Mouse (Mus musculus): ENCODE measurements at regions not wholly inside any gene's neighbourhood (a gene's known extent, or its start where the extent isn't known, plus 50 kb on each side); places are given as distances from the start of the nearest gene placed in this dataset.

- no peak overlapping the region for H3K4me3 ChIP-seq (ENCODE audit: low read depth, low read length)
- no peak overlapping the region for H3K4me2 ChIP-seq (ENCODE audit: low read depth, low read length)
- 85% methylated on average over 4 of the region's 4 CpGs for WGBS
- H3K4me1 ChIP-seq (ENCODE audit: control insufficient read depth, insufficient read depth, low read length), result peaks cover 20% of the 10 kb centered on the region
- no peaks in the 10 kb centered on the region for H3K27me3 ChIP-seq (ENCODE audit: control insufficient read depth, insufficient read depth, low read length)
- no peaks in the 10 kb centered on the region for H3K36me3 ChIP-seq (ENCODE audit: control insufficient read depth, insufficient read depth, low read length)
- no peaks in the 10 kb centered on the region for H3K9me3 ChIP-seq (ENCODE audit: control insufficient read depth, low read length)
- H3K9ac ChIP-seq (replicated peaks; ENCODE audit: low read depth, low read length), result no peak overlapping the region
- no peak for ATAC-seq (ENCODE audit: low read depth)
- no peak overlapping the region for H3K27ac ChIP-seq (ENCODE audit: low read depth, low read length)
Observed at GRCm38 (mm10) chr4:54648254-54648653, 296.6 kb upstream of the Zfp462 start.

DNA sequence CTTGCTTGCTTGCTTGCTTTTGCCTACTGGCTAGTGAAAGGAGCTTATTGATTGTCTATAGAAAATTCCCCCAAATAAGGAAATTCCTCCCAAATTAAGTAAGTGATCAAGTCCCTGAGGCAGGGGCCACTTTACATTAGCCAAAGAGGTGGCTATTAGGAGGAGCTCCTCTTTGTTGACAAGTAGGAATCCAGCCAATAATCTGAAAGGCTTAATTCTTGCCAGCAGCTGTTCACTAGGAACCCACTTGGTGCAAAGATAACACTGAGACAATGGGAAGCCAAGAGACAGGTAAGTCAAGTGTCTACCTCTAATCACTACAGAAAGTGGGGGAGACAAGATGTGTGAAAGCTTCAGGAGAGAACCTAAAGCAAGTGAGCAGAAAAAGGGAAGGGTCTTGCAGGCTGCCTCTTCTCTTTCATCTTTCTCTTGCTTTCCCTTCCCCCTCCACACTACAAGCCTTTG lies 293.2 kb upstream of the Zfp462 start:
- H3K4me1 ChIP-seq (ENCODE audit: control insufficient read depth, insufficient read depth, low read length), result peaks cover 19% of the 10 kb centered on the region
- no peak for ATAC-seq (ENCODE audit: low read depth)
- H3K36me3 ChIP-seq (ENCODE audit: control insufficient read depth, insufficient read depth, low read length), result no peaks in the 10 kb centered on the region
- H3K4me2 ChIP-seq (ENCODE audit: low read depth, low read length), result no peak overlapping the region
- H3K9me3 ChIP-seq (ENCODE audit: control insufficient read depth, low read length), result no peaks in the 10 kb centered on the region
- H3K27ac ChIP-seq (ENCODE audit: low read depth, low read length), result peak overlapping the region; percentile 85
- no peaks in the 10 kb centered on the region for H3K27me3 ChIP-seq (ENCODE audit: control insufficient read depth, insufficient read depth, low read length)
- no peak overlapping the region for H3K4me3 ChIP-seq (ENCODE audit: low read depth, low read length)
- no peak overlapping the region for H3K9ac ChIP-seq (replicated peaks; ENCODE audit: low read depth, low read length)

DNA sequence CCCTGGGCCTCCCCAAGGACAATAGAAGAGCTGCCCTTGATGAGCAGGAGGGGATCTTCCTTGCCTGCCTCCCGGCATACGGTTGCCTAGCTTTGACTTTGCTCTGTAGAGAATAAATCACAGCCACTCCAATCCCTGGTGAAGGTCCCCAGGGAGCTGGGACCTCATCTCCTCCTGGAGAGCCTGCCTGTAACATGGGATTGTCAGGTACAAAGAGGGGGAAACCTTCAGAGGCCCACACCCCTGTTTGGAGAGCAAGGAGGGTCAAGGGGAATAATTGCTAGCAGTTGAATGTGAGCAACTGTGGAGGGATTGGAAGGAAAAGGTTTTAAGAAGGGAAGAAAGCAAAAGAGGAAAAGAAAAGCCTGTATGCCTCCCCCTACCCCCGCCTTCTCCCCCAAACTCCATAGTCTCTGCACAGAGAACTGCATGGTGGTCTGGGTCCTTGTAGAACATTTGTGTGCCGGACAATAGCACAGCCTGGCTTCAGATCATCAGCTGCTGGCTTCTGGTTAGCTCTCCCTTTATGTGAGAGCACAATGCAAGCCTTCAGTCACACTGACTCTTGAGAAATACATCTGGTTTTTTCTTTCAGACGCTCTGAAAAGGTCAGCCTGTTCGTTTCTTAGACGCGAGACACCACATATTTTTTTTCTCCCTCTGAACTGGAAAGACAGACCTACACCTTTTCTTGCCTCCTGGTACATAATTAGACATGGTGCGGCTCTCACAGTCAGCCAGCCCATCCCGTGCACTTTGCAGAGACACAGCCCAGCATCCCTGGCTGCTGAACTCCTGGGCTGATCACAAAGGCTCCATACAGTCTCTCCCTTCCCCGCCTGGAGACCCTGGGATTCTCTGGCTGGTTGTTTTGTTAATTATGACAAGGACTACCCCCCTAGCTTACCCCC lies 292.5 kb upstream of the Zfp462 start:
- H3K4me2 ChIP-seq (ENCODE audit: low read depth, low read length), result peak overlapping the region; percentile 21; the same call in 1 of the 2 replicates
- no peaks in the 10 kb centered on the region for H3K9me3 ChIP-seq (ENCODE audit: control insufficient read depth, low read length)
- no peak overlapping the region; the same call in 1 of the 2 replicates for H3K9ac ChIP-seq (replicated peaks; ENCODE audit: low read depth, low read length)

GRCm38 (mm10) chr4:54653097-54653776 lies 291.6 kb upstream of the Zfp462 start:
- Histone ChIP-seq H3K4me2 (ENCODE audit: low read depth, low read length) (peak overlapping the region; percentile 21; the same call in 1 of the 2 replicates), H3K9me3 (ENCODE audit: control insufficient read depth, low read length) (no peaks in the 10 kb centered on the region), H3K36me3 (ENCODE audit: control insufficient read depth, insufficient read depth, low read length) (no peaks in the 10 kb centered on the region), H3K4me1 (ENCODE audit: control insufficient read depth, insufficient read depth, low read length) (peaks cover 17% of the 10 kb centered on the region), H3K4me3 (ENCODE audit: low read depth, low read length) (no peak overlapping the region), H3K27ac (ENCODE audit: low read depth, low read length) (peak overlapping the region; percentile 85), H3K27me3 (ENCODE audit: control insufficient read depth, insufficient read depth, low read length) (no peaks in the 10 kb centered on the region), H3K9ac (replicated peaks; ENCODE audit: low read depth, low read length) (no peak overlapping the region)
- peak; percentile 82 for ATAC-seq (ENCODE audit: low read depth)
- 21% methylated on average over 10 of the region's 10 CpGs for WGBS

More for the DNA sequence above, 292.5 kb upstream of the Zfp462 start:
- H3K4me1 ChIP-seq (ENCODE audit: control insufficient read depth, insufficient read depth, low read length), result peaks cover 17% of the 10 kb centered on the region
- H3K4me3 ChIP-seq (ENCODE audit: low read depth, low read length), result no peak overlapping the region
- ATAC-seq (ENCODE audit: low read depth), result peak; percentile 92
- H3K27ac ChIP-seq (ENCODE audit: low read depth, low read length), result peak overlapping the region; percentile 85
- no peaks in the 10 kb centered on the region for H3K27me3 ChIP-seq (ENCODE audit: control insufficient read depth, insufficient read depth, low read length)
- H3K36me3 ChIP-seq (ENCODE audit: control insufficient read depth, insufficient read depth, low read length), result no peaks in the 10 kb centered on the region
- WGBS, result 7% methylated on average over 11 of the region's 11 CpGs

Measured in neural tube, embryonic 14.5 days (tissue).